Mouse (Mus musculus) stomach, postnatal 0 days (tissue): Measurements from ENCODE around the gene Crtc1.

Experiments used
- CTCF ChIP-seq: IDR thresholded peaks from 2 replicates; pipeline ENCODE4 v1.5.1; 2016; ENCODE audit warnings: antibody characterized with exemption, low read depth, mild to moderate bottlenecking, moderate library complexity
- EP300 ChIP-seq: optimal IDR thresholded peaks from 2 replicates; pipeline ENCODE3; 2016; ENCODE audit warnings: antibody characterized with exemption

DNA sequence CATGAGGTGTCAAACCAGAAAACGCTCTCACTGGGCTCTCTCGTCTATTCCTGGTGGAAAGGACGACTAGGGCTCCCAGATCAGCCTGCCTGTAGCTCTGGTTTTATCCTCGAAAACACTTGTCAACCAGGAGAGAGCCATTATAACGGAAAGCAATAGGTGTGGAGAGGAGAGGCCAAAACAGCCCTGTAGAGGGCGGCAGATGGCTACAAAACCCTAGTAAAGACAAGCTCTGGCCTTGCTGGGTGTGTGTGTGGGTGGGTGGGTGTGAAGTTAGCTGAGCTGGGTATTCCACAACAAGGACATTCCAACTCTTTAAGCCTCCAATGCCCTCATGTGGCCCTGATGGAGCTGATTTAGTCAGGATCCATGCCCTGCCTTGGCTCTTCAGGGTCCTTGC, 95.7 kb downstream of the Crtc1 start:
- TF ChIP-seq CTCF (peak; percentile 77), EP300 (no peak)
